Mouse (Mus musculus): ENCODE results near the gene Acta2. TPM values are rescaled to one million over a fixed set of nuclear protein-coding genes. Genes with fewer than 3 reads are reported as not detected.

The Acta2 gene
- polyA plus RNA-seq, 1 experiment from 2014 or later, result 18.3 TPM

- ATAC-seq (ENCODE audit: low FRiP score, low read depth), result no peak
- Histone ChIP-seq H3K4me1 (replicated peaks) (no peaks in the 10 kb centered on the region), H3K27me3 (no peaks in the 10 kb centered on the region), H3K9me3 (no peaks in the 10 kb centered on the region), H3K9ac (no peak overlapping the region), H3K4me3 (no peak overlapping the region), H3K36me3 (0 out of 2 replicates have a peak, but pooled peaks cover 9% of the 10 kb centered on the region), H3K4me2 (no peak overlapping the region), H3K27ac (replicated peaks) (no peak overlapping the region)
- 94% methylated on average over 5 of the region's 5 CpGs for WGBS
Observed at GRCm38 (mm10) chr19:34240273-34241039, 14.9 kb downstream of the Acta2 start.

- H3K9me3 ChIP-seq, result no peaks in the 10 kb centered on the region
- H3K9ac ChIP-seq, result no peak overlapping the region
- 92% methylated on average over 2 of the region's 2 CpGs for WGBS
Observed at GRCm38 (mm10) chr19:34237746-34238145, 17.6 kb downstream of the Acta2 start.

GRCm38 (mm10) chr19:34236049-34236448 is 19.3 kb downstream of the Acta2 start:
- H3K36me3 ChIP-seq, result peaks cover 19% of the 10 kb centered on the region
- no peaks in the 10 kb centered on the region for H3K27me3 ChIP-seq
- no peak overlapping the region for H3K4me2 ChIP-seq
- no peaks in the 10 kb centered on the region for H3K9me3 ChIP-seq
- no peak overlapping the region for H3K9ac ChIP-seq
- no peak for ATAC-seq (ENCODE audit: low FRiP score, low read depth)
- 88% methylated on average over 3 of the region's 3 CpGs for WGBS
- no peak overlapping the region for H3K27ac ChIP-seq (replicated peaks)
- H3K4me1 ChIP-seq (replicated peaks), result no peaks in the 10 kb centered on the region
- no peak overlapping the region for H3K4me3 ChIP-seq

More at GRCm38 (mm10) chr19:34237746-34238145, 17.6 kb downstream of the Acta2 start:
- Histone ChIP-seq H3K4me3 (no peak overlapping the region), H3K27me3 (no peaks in the 10 kb centered on the region), H3K4me2 (no peak overlapping the region), H3K36me3 (peaks cover 19% of the 10 kb centered on the region), H3K27ac (replicated peaks) (no peak overlapping the region), H3K4me1 (replicated peaks) (no peaks in the 10 kb centered on the region)
- no peak for ATAC-seq (ENCODE audit: low FRiP score, low read depth)

GRCm38 (mm10) chr19:34233944-34234343 is 21.4 kb downstream of the Acta2 start:
- WGBS, result 86% methylated on average over 14 of the region's 14 CpGs
- H3K4me1 ChIP-seq (replicated peaks), result no peaks in the 10 kb centered on the region
- H3K4me2 ChIP-seq, result no peak overlapping the region
- H3K9ac ChIP-seq, result no peak overlapping the region
- H3K9me3 ChIP-seq, result no peaks in the 10 kb centered on the region
- no peaks in the 10 kb centered on the region for H3K27me3 ChIP-seq
- H3K4me3 ChIP-seq, result no peak overlapping the region
- H3K27ac ChIP-seq (replicated peaks), result no peak overlapping the region
- peaks cover 15% of the 10 kb centered on the region for H3K36me3 ChIP-seq
- no peak for ATAC-seq (ENCODE audit: low FRiP score, low read depth)

GRCm38 (mm10) chr19:34232326-34232725 is 23.1 kb downstream of the Acta2 start:
- no peak overlapping the region for H3K9ac ChIP-seq
- WGBS, result 56% methylated on average over 5 of the region's 5 CpGs

GRCm38 (mm10) chr19:34231596-34231995 is 23.8 kb downstream of the Acta2 start:
- no peaks in the 10 kb centered on the region for H3K4me1 ChIP-seq (replicated peaks)
- no peak overlapping the region for H3K4me2 ChIP-seq
- no peaks in the 10 kb centered on the region for H3K9me3 ChIP-seq
- no peak overlapping the region for H3K4me3 ChIP-seq
- no peak overlapping the region for H3K27ac ChIP-seq (replicated peaks)
- H3K27me3 ChIP-seq, result no peaks in the 10 kb centered on the region
- 62% methylated on average over 7 of the region's 7 CpGs for WGBS
- ATAC-seq (ENCODE audit: low FRiP score, low read depth), result no peak
- H3K9ac ChIP-seq, result no peak overlapping the region
- peaks cover 19% of the 10 kb centered on the region for H3K36me3 ChIP-seq

More at GRCm38 (mm10) chr19:34232326-34232725, 23.1 kb downstream of the Acta2 start:
- no peaks in the 10 kb centered on the region for H3K4me1 ChIP-seq (replicated peaks)
- no peak overlapping the region for H3K4me3 ChIP-seq
- H3K27me3 ChIP-seq, result no peaks in the 10 kb centered on the region
- no peak for ATAC-seq (ENCODE audit: low FRiP score, low read depth)
- peaks cover 15% of the 10 kb centered on the region for H3K36me3 ChIP-seq
- no peaks in the 10 kb centered on the region for H3K9me3 ChIP-seq
- H3K27ac ChIP-seq (replicated peaks), result no peak overlapping the region
- no peak overlapping the region for H3K4me2 ChIP-seq

- Histone ChIP-seq H3K27ac (replicated peaks) (no peak overlapping the region), H3K4me1 (replicated peaks) (no peaks in the 10 kb centered on the region), H3K4me3 (no peak overlapping the region), H3K9ac (no peak overlapping the region), H3K4me2 (no peak overlapping the region), H3K27me3 (no peaks in the 10 kb centered on the region), H3K36me3 (peaks cover 11% of the 10 kb centered on the region), H3K9me3 (no peaks in the 10 kb centered on the region)
- ATAC-seq (ENCODE audit: low FRiP score, low read depth), result no peak
- WGBS, result 89% methylated on average over 3 of the region's 3 CpGs
Observed at GRCm38 (mm10) chr19:34222805-34223204, 32.6 kb downstream of the Acta2 start.

GRCm38 (mm10) chr19:34220732-34221380 is 34.5 kb downstream of the Acta2 start:
- WGBS, result 83% methylated on average over 3 of the region's 3 CpGs
- H3K36me3 ChIP-seq, result peaks cover 7% of the 10 kb centered on the region; the same call in 1 of the 2 replicates

GRCm38 (mm10) chr19:34219260-34219968 is 36.0 kb downstream of the Acta2 start:
- Histone ChIP-seq H3K4me1 (replicated peaks) (no peaks in the 10 kb centered on the region), H3K9me3 (no peaks in the 10 kb centered on the region), H3K27me3 (no peaks in the 10 kb centered on the region), H3K27ac (replicated peaks) (no peak overlapping the region), H3K4me2 (no peak overlapping the region), H3K9ac (no peak overlapping the region), H3K4me3 (no peak overlapping the region), H3K36me3 (peaks cover 7% of the 10 kb centered on the region; the same call in 1 of the 2 replicates)
- 85% methylated on average over 5 of the region's 5 CpGs for WGBS
- no peak for ATAC-seq (ENCODE audit: low FRiP score, low read depth)

More at GRCm38 (mm10) chr19:34220732-34221380, 34.5 kb downstream of the Acta2 start:
- H3K4me1 ChIP-seq (replicated peaks), result no peaks in the 10 kb centered on the region
- H3K27me3 ChIP-seq, result no peaks in the 10 kb centered on the region
- no peak for ATAC-seq (ENCODE audit: low FRiP score, low read depth)
- no peak overlapping the region for H3K4me2 ChIP-seq
- no peaks in the 10 kb centered on the region for H3K9me3 ChIP-seq
- H3K27ac ChIP-seq (replicated peaks), result no peak overlapping the region
- no peak overlapping the region for H3K9ac ChIP-seq
- H3K4me3 ChIP-seq, result no peak overlapping the region

- Histone ChIP-seq H3K27ac (replicated peaks) (no peak overlapping the region), H3K4me3 (no peak overlapping the region), H3K4me1 (replicated peaks) (no peaks in the 10 kb centered on the region), H3K9ac (no peak overlapping the region), H3K9me3 (no peaks in the 10 kb centered on the region), H3K36me3 (peaks cover 7% of the 10 kb centered on the region; the same call in 1 of the 2 replicates), H3K4me2 (no peak overlapping the region), H3K27me3 (no peaks in the 10 kb centered on the region)
- no peak for ATAC-seq (ENCODE audit: low FRiP score, low read depth)
- WGBS, result 81% methylated on average over 3 of the region's 3 CpGs
Observed at GRCm38 (mm10) chr19:34217761-34218160, 37.6 kb downstream of the Acta2 start.

GRCm38 (mm10) chr19:34216956-34217355 is 38.4 kb downstream of the Acta2 start:
- Histone ChIP-seq H3K4me1 (replicated peaks) (no peaks in the 10 kb centered on the region), H3K27me3 (no peaks in the 10 kb centered on the region), H3K9ac (no peak overlapping the region), H3K4me3 (no peak overlapping the region), H3K9me3 (no peaks in the 10 kb centered on the region), H3K27ac (replicated peaks) (no peak overlapping the region), H3K4me2 (no peak overlapping the region), H3K36me3 (peaks cover 7% of the 10 kb centered on the region; the same call in 1 of the 2 replicates)
- ATAC-seq (ENCODE audit: low FRiP score, low read depth), result 0 out of 2 replicates have a peak, but pooled peaks have one; percentile 38
- WGBS, result 56% methylated on average over 5 of the region's 5 CpGs

- H3K27ac ChIP-seq (replicated peaks), result no peak overlapping the region
- no peaks in the 10 kb centered on the region for H3K36me3 ChIP-seq
- ATAC-seq (ENCODE audit: low FRiP score, low read depth), result no peak
- WGBS, result 67% methylated on average over 4 of the region's 4 CpGs
- no peak overlapping the region for H3K4me2 ChIP-seq
- no peaks in the 10 kb centered on the region for H3K27me3 ChIP-seq
- H3K4me1 ChIP-seq (replicated peaks), result no peaks in the 10 kb centered on the region
- H3K4me3 ChIP-seq, result no peak overlapping the region
- H3K9me3 ChIP-seq, result no peaks in the 10 kb centered on the region
- no peak overlapping the region for H3K9ac ChIP-seq
Observed at GRCm38 (mm10) chr19:34214136-34214535, 41.3 kb downstream of the Acta2 start.
